Mouse (Mus musculus): ENCODE results near the gene Lrpap1.

- TF ChIP-seq CTCF (IDR thresholded peaks at IDR 0.05; ENCODE audit: low read depth), result no peak
- no peak for TF ChIP-seq EP300 (IDR thresholded peaks at IDR 0.05; ENCODE audit: low read depth)
Observed at GRCm38 (mm10) chr5:35103086-35103485, 2.5 kb downstream of the Lrpap1 start.

Data from liver, postnatal 0 days (tissue).